Mouse (Mus musculus) myocyte (in vitro differentiated cells): ENCODE results near the gene Cadm2. TPM values are rescaled to one million over a fixed set of nuclear protein-coding genes. Genes with fewer than 3 reads are reported as not detected.
A peak's percentile ranks its signal among the peaks of the same experiment; 100 is the strongest.

Experiments
- H3K27me3 ChIP-seq: one replicate; pipeline ENCODE4 v1.6.1; 2011; ENCODE audit not compliant: control insufficient read depth, insufficient read depth, insufficient read length
- H3K36me3 ChIP-seq: one replicate; pipeline ENCODE4 v1.6.1; 2011; ENCODE audit not compliant: control insufficient read depth, insufficient read depth
- H3K4me2 ChIP-seq: one replicate; pipeline ENCODE4 v1.6.1; 2011; ENCODE audit warnings: low read depth, control low read depth
- H3K4me3 ChIP-seq: one replicate; pipeline ENCODE4 v1.5.1; 2011; ENCODE audit warnings: mild to moderate bottlenecking, control low read depth, moderate library complexity
- H3K79me2 ChIP-seq: one replicate; pipeline ENCODE4 v1.6.1; 2011; ENCODE audit not compliant: control insufficient read depth, insufficient read depth
- H3ac ChIP-seq: one replicate; pipeline ENCODE4 v1.6.1; 2011; ENCODE audit not compliant: control insufficient read depth, insufficient read length
- CEBPB ChIP-seq: IDR thresholded peaks from 2 replicates; pipeline ENCODE4 v1.6.1; 2011; ENCODE audit warnings: mild to moderate bottlenecking, moderate library complexity; ENCODE audit not compliant: poor library complexity, insufficient read depth, severe bottlenecking
- E2F4 ChIP-seq: IDR thresholded peaks from one replicate; pipeline ENCODE4 v1.6.1; 2011; ENCODE audit warnings: mild to moderate bottlenecking, control low read depth, moderate library complexity; ENCODE audit not compliant: insufficient read depth
- MAX ChIP-seq: IDR thresholded peaks from one replicate; pipeline ENCODE4 v1.6.1; 2011; ENCODE audit warnings: low read depth, mild to moderate bottlenecking, control low read depth
- MYOD1 ChIP-seq, 3 experiments: IDR thresholded peaks; one replicate each; pipeline ENCODE4 v1.6.1; 2011; ENCODE audit warnings: control low read depth in 2 of 3, low read depth in 2 of 3, mild to moderate bottlenecking in 2 of 3, moderate library complexity in 1 of 3; ENCODE audit not compliant: insufficient read length in 2 of 3, control insufficient read depth in 1 of 3
- MYOG ChIP-seq, 3 experiments: IDR thresholded peaks; one replicate each; pipeline ENCODE4 v1.6.1; 2011; ENCODE audit warnings: control low read depth in 2 of 3, low read depth in 2 of 3, mild to moderate bottlenecking in 2 of 3; ENCODE audit not compliant: insufficient read length in 2 of 3, control insufficient read depth in 1 of 3, insufficient read depth in 1 of 3
- POLR2A ChIP-seq: IDR thresholded peaks from one replicate; pipeline ENCODE4 v1.6.1; 2011; ENCODE audit warnings: low read depth, mild to moderate bottlenecking, control low read depth, moderate library complexity; ENCODE audit not compliant: insufficient read length
- POLR2AphosphoS2 ChIP-seq: IDR thresholded peaks from one replicate; pipeline ENCODE4 v1.6.1; 2011; ENCODE audit warnings: low read depth, control low read depth; ENCODE audit not compliant: insufficient read length
- REST ChIP-seq: IDR thresholded peaks from one replicate; pipeline ENCODE4 v1.6.1; 2011; ENCODE audit warnings: mild to moderate bottlenecking, control low read depth, moderate library complexity; ENCODE audit not compliant: insufficient read depth, insufficient read length
- SRF ChIP-seq: IDR thresholded peaks from one replicate; pipeline ENCODE4 v1.6.1; 2011; ENCODE audit warnings: low read depth; ENCODE audit not compliant: control insufficient read depth, insufficient read length
- TCF12 ChIP-seq: IDR thresholded peaks from one replicate; pipeline ENCODE4 v1.6.1; 2011; ENCODE audit warnings: mild to moderate bottlenecking, control low read depth; ENCODE audit not compliant: poor library complexity, insufficient read depth, severe bottlenecking
- TCF3 ChIP-seq: IDR thresholded peaks from one replicate; pipeline ENCODE4 v1.6.1; 2011; ENCODE audit warnings: low read depth, control low read depth; ENCODE audit not compliant: insufficient read length
- USF1 ChIP-seq: IDR thresholded peaks from one replicate; pipeline ENCODE4 v1.6.1; 2011; ENCODE audit warnings: low read depth, mild to moderate bottlenecking, control low read depth, moderate library complexity
- polyA plus RNA-seq: library from polyadenylated mRNA; unstranded; fragments of >200 nt; fragmentation: generic; extraction: Trizol; gene quantifications from one replicate; pipeline ENCODE4 v1.2.1, GENCODE M21; 2012; ENCODE audit warnings: missing spikeins

Gene Cadm2
- polyA plus RNA-seq, 1 experiment: 0.01 TPM

DNA sequence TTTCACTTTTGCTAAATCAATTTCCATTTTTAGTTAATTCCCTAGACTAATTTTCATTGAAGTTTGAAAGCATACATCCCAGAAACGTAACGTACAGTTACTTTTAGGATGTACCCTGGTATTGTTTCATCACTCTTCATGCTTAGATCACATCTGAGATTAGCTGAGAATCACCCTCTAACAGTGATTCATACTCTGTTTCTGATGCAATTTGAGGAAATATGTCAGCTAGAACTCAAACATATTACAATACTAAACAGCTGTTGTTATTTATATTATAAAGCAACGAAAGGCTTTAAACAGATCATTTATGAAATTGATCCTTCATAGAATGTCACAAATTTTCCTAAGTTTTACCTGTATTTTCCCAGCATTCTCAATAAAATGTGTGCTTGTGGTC is 336.0 kb downstream of the Cadm2 start:
- no peaks in the 10 kb centered on the region for H3K27me3 ChIP-seq
- H3ac ChIP-seq: no peak overlapping the region
- H3K36me3 ChIP-seq: no peaks in the 10 kb centered on the region
- H3K4me3 ChIP-seq: no peak overlapping the region
- no peaks in the 10 kb centered on the region for H3K79me2 ChIP-seq
- H3K4me2 ChIP-seq: peak overlapping the region; percentile 21
- no peak for TF ChIP-seq MAX
- TF ChIP-seq MYOD1 (IDR thresholded peaks at IDR 0.05; ENCODE audit: control insufficient read depth in 1 of 3, insufficient read length in 2 of 3, low read depth in 2 of 3): no peak
- no peak for TF ChIP-seq TCF12
- no peak for TF ChIP-seq MYOG (IDR thresholded peaks at IDR 0.05; ENCODE audit: control insufficient read depth in 1 of 3, insufficient read depth in 1 of 3, insufficient read length in 2 of 3, low read depth in 2 of 3)
- TF ChIP-seq SRF: no peak
- peak; percentile 71 for TF ChIP-seq CEBPB
- no peak for TF ChIP-seq USF1
- no peak for TF ChIP-seq POLR2A

DNA sequence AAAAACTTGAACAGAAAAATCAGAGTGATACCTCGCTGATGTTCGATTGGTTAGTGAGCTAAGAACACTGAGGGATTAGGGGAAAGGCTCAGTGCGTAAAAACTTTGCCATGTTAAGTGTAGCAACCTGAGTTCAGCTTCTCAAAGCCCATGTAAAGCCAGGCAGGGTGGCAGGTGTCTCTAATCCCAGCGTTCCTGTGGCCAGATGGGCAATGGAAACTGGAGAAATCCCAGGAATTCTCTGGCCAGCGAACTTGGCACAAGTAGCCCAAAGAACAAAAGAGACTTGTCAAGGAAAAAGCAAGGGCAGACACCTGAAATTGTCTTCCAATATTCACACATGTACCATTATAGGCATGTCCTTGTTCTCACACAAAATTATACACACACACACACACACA is 377.1 kb downstream of the Cadm2 start:
- H3K79me2 ChIP-seq: no peaks in the 10 kb centered on the region
- H3K27me3 ChIP-seq: no peaks in the 10 kb centered on the region
- TF ChIP-seq SRF: no peak
- no peak for TF ChIP-seq TCF12
- TF ChIP-seq TCF3: no peak
- no peak for TF ChIP-seq MYOG (IDR thresholded peaks at IDR 0.05; ENCODE audit: control insufficient read depth in 1 of 3, insufficient read depth in 1 of 3, insufficient read length in 2 of 3, low read depth in 2 of 3)
- TF ChIP-seq MAX: no peak
- TF ChIP-seq E2F4: no peak
- no peak for TF ChIP-seq USF1
- TF ChIP-seq CEBPB: no peak
- no peak for TF ChIP-seq MYOD1 (IDR thresholded peaks at IDR 0.05; ENCODE audit: control insufficient read depth in 1 of 3, insufficient read length in 2 of 3, low read depth in 2 of 3)
- TF ChIP-seq POLR2AphosphoS2: no peak
- no peak for TF ChIP-seq POLR2A
- TF ChIP-seq REST: no peak
- H3ac ChIP-seq: no peak overlapping the region
- no peaks in the 10 kb centered on the region for H3K36me3 ChIP-seq
- no peak overlapping the region for H3K4me3 ChIP-seq
- H3K4me2 ChIP-seq: no peak overlapping the region

DNA sequence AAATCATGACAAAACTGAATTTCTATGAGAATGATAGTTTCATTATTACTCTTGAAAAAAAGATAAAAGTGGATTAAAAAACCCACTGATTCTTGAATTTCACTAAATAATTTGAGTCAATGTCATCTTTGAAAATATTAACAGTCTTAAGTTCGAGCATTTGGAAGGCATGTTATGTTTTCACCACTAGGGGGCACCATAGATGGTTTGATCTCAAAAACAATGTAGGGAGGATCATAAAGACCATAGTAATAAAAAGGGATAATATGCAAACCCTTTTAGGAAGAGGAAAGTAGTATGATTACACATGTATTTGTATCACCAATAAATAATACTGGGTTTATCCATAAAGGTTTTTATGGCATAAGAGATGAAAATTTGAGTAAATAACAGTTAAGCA is 385.8 kb downstream of the Cadm2 start:
- Histone ChIP-seq H3K4me3 (no peak overlapping the region), H3ac (no peak overlapping the region), H3K79me2 (no peaks in the 10 kb centered on the region), H3K4me2 (no peak overlapping the region), H3K36me3 (no peaks in the 10 kb centered on the region), H3K27me3 (no peaks in the 10 kb centered on the region)
- TF ChIP-seq TCF12 (no peak), MYOD1 (IDR thresholded peaks at IDR 0.05; ENCODE audit: control insufficient read depth in 1 of 3, insufficient read length in 2 of 3, low read depth in 2 of 3) (no peak), E2F4 (no peak), USF1 (no peak), POLR2AphosphoS2 (no peak), TCF3 (no peak), MAX (no peak), SRF (no peak), CEBPB (no peak), REST (no peak), POLR2A (no peak), MYOG (IDR thresholded peaks at IDR 0.05; ENCODE audit: control insufficient read depth in 1 of 3, insufficient read depth in 1 of 3, insufficient read length in 2 of 3, low read depth in 2 of 3) (no peak)

DNA sequence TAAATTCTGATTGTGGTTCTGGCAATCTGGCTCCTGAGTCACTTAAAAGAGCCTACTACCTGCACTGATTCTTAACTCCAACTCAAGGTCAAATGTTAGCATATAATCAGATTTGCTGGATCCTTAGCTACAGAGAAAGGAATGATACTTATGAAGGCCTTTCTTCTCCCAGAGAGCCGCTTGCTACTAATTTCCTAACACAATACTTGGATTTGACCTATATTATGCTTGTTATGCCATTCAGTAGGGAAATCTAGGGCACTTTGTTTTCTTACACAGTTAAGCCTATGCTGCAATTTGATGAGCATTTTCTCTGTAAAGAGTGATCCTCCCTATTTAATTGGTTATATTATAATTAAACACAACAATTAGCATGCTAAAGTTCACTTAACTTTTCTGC is 394.0 kb downstream of the Cadm2 start:
- H3K4me2 ChIP-seq: no peak overlapping the region
- no peaks in the 10 kb centered on the region for H3K36me3 ChIP-seq
- H3K27me3 ChIP-seq: no peaks in the 10 kb centered on the region
- no peak overlapping the region for H3ac ChIP-seq
- no peak overlapping the region for H3K4me3 ChIP-seq
- no peak for TF ChIP-seq MAX
- no peak for TF ChIP-seq MYOD1 (IDR thresholded peaks at IDR 0.05; ENCODE audit: control insufficient read depth in 1 of 3, insufficient read length in 2 of 3, low read depth in 2 of 3)
- no peaks in the 10 kb centered on the region for H3K79me2 ChIP-seq

DNA sequence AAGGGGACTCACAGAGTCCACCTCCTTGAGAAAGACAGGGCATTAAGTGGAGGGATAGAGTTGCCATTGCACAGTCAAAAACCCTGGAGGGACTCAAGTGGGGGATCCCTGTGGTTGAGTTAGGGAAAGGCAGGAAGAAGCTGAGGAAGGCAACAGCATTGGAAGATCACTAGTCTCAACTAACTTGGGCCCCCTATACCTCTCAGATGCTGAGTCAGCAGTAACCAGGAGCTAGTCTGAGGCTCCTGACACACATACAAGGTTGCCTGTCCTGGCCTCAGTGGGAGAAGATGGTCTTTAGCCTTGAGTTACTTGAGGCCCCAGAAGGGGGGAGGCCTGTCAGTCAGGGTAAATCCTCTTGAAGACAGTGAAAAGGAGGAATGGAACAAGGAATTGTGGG is 417.4 kb downstream of the Cadm2 start:
- Histone ChIP-seq H3ac (no peak overlapping the region), H3K27me3 (no peaks in the 10 kb centered on the region), H3K4me3 (no peak overlapping the region), H3K4me2 (no peak overlapping the region), H3K36me3 (no peaks in the 10 kb centered on the region), H3K79me2 (no peaks in the 10 kb centered on the region)
- TF ChIP-seq MAX (no peak), POLR2A (no peak), CEBPB (no peak), MYOG (IDR thresholded peaks at IDR 0.05; ENCODE audit: control insufficient read depth in 1 of 3, insufficient read depth in 1 of 3, insufficient read length in 2 of 3, low read depth in 2 of 3) (no peak), TCF12 (no peak), REST (no peak), SRF (no peak), TCF3 (no peak), POLR2AphosphoS2 (no peak), MYOD1 (IDR thresholded peaks at IDR 0.05; ENCODE audit: control insufficient read depth in 1 of 3, insufficient read length in 2 of 3, low read depth in 2 of 3) (no peak), E2F4 (no peak)
